Mouse (Mus musculus) myocyte (in vitro differentiated cells): ENCODE measurements around the gene Nlrp3.

Experiments used
- E2F4 ChIP-seq: IDR thresholded peaks from one replicate; pipeline ENCODE4 v1.6.1; 2011; ENCODE audit warnings: mild to moderate bottlenecking, control low read depth, moderate library complexity; ENCODE audit not compliant: insufficient read depth
- MAX ChIP-seq: IDR thresholded peaks from one replicate; pipeline ENCODE4 v1.6.1; 2011; ENCODE audit warnings: low read depth, mild to moderate bottlenecking, control low read depth
- MYOD1 ChIP-seq, 3 experiments: IDR thresholded peaks; one replicate each; pipeline ENCODE4 v1.6.1; 2011; ENCODE audit warnings: control low read depth in 2 of 3, low read depth in 2 of 3, mild to moderate bottlenecking in 2 of 3, moderate library complexity in 1 of 3; ENCODE audit not compliant: insufficient read length in 2 of 3, control insufficient read depth in 1 of 3
- MYOG ChIP-seq, 3 experiments: IDR thresholded peaks; one replicate each; pipeline ENCODE4 v1.6.1; 2011; ENCODE audit warnings: control low read depth in 2 of 3, low read depth in 2 of 3, mild to moderate bottlenecking in 2 of 3; ENCODE audit not compliant: insufficient read length in 2 of 3, control insufficient read depth in 1 of 3, insufficient read depth in 1 of 3
- POLR2A ChIP-seq: IDR thresholded peaks from one replicate; pipeline ENCODE4 v1.6.1; 2011; ENCODE audit warnings: low read depth, mild to moderate bottlenecking, control low read depth, moderate library complexity; ENCODE audit not compliant: insufficient read length
- POLR2AphosphoS2 ChIP-seq: IDR thresholded peaks from one replicate; pipeline ENCODE4 v1.6.1; 2011; ENCODE audit warnings: low read depth, control low read depth; ENCODE audit not compliant: insufficient read length
- SRF ChIP-seq: IDR thresholded peaks from one replicate; pipeline ENCODE4 v1.6.1; 2011; ENCODE audit warnings: low read depth; ENCODE audit not compliant: control insufficient read depth, insufficient read length
- TCF12 ChIP-seq: IDR thresholded peaks from one replicate; pipeline ENCODE4 v1.6.1; 2011; ENCODE audit warnings: mild to moderate bottlenecking, control low read depth; ENCODE audit not compliant: poor library complexity, insufficient read depth, severe bottlenecking
- USF1 ChIP-seq: IDR thresholded peaks from one replicate; pipeline ENCODE4 v1.6.1; 2011; ENCODE audit warnings: low read depth, mild to moderate bottlenecking, control low read depth, moderate library complexity

GRCm38 (mm10) chr11:59569306-59569705 is 27.9 kb downstream of the Nlrp3 start:
- TF ChIP-seq MYOG (IDR thresholded peaks at IDR 0.05; ENCODE audit: control insufficient read depth in 1 of 3, insufficient read depth in 1 of 3, insufficient read length in 2 of 3, low read depth in 2 of 3) (no peak), POLR2AphosphoS2 (no peak), MAX (no peak), USF1 (no peak), POLR2A (no peak), TCF12 (no peak), E2F4 (no peak), MYOD1 (IDR thresholded peaks at IDR 0.05; ENCODE audit: control insufficient read depth in 1 of 3, insufficient read length in 2 of 3, low read depth in 2 of 3) (no peak), SRF (no peak)
